In the genomic region with DNA sequence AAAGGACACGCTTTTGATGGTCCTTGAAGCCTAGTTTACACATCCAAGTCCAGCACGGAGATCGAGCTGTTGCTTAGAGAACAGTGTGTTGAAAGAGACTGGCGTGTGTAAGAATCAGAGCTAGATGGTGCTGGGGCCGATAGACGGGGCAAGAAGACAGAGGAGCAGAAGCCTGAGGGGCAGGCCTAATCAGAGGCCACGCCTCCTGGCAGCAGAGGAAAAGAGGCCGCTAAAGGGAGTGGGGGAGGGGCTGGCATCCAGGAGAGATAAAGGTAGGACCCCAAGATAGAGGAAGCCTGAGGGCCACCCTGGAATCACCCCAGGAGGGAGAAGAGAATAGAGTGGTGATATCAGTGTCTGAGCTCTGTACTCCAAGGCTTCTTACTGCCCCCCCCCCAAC, we compare ENCODE assay signal across 9 mouse cellular contexts. TPM values are rescaled to one million over a fixed set of nuclear protein-coding genes. Genes with fewer than 3 reads are reported as not detected.
DNase-seq lines count a peak whose midpoint lies in the region; ATAC-seq lines count a peak whose summit lies in the region.
"Had no signal": no experiment of that assay in that cellular context is flagged by ENCODE, and none has a peak within 500 bp of the region (broad histone marks: within the 10 kb centered on the region; RNA-seq: fewer than 3 reads in every experiment).

No protein-coding gene starts in this region.

- no peak overlapping the region for H3K4me2 ChIP-seq in hindbrain, embryonic 13.5 days
- H3K4me2 ChIP-seq in neural tube, embryonic 15.5 days: no peak overlapping the region

- 10% methylated on average over 8 of the region's 8 CpGs for WGBS in hindbrain, embryonic 13.5 days
- WGBS in neural tube, embryonic 15.5 days: 12% methylated on average over 8 of the region's 8 CpGs

- peak; percentile 67 for DNase-seq in embryo, embryonic 10.5 days (ENCODE audit: low spot score)
- DNase-seq in embryo, embryonic 10 days (ENCODE audit: low spot score): no peak
- peak; percentile 3 for DNase-seq in lung, postnatal 36 days
- DNase-seq in lung, postnatal 25 days (ENCODE audit: low spot score): no peak
- no peak for DNase-seq in gastrocnemius, postnatal 25 days
- DNase-seq in thymus, postnatal 25 days: no peak
- DNase-seq: right cerebral cortex, postnatal 25 days had no signal

- H3K4me3 ChIP-seq in hindbrain, embryonic 13.5 days: no peak overlapping the region
- no peak overlapping the region for H3K4me3 ChIP-seq in neural tube, embryonic 15.5 days (replicated peaks)

- no peak overlapping the region for H3K9ac ChIP-seq in hindbrain, embryonic 13.5 days
- no peak overlapping the region for H3K9ac ChIP-seq in neural tube, embryonic 15.5 days (replicated peaks)

- peaks cover 42% of the 10 kb centered on the region for H3K27me3 ChIP-seq in hindbrain, embryonic 13.5 days
- H3K27me3 ChIP-seq in neural tube, embryonic 15.5 days (replicated peaks): peaks cover 27% of the 10 kb centered on the region

- peak; percentile 11; the same call in 1 of the 2 replicates for ATAC-seq in hindbrain, embryonic 13.5 days (ENCODE audit: low FRiP score)
- 0 out of 2 replicates have a peak, but pooled peaks have one; percentile 2 for ATAC-seq in neural tube, embryonic 15.5 days (ENCODE audit: low FRiP score)

- H3K27ac ChIP-seq in hindbrain, embryonic 13.5 days: peak overlapping the region; percentile 58
- H3K27ac ChIP-seq in neural tube, embryonic 15.5 days (replicated peaks): no peak overlapping the region

- H3K4me1 ChIP-seq in hindbrain, embryonic 13.5 days (replicated peaks): peaks cover 38% of the 10 kb centered on the region
- peaks cover 32% of the 10 kb centered on the region for H3K4me1 ChIP-seq in neural tube, embryonic 15.5 days

- no peaks in the 10 kb centered on the region for H3K36me3 ChIP-seq in hindbrain, embryonic 13.5 days
- no peaks in the 10 kb centered on the region for H3K36me3 ChIP-seq in neural tube, embryonic 15.5 days

- no peaks in the 10 kb centered on the region for H3K9me3 ChIP-seq in hindbrain, embryonic 13.5 days
- no peaks in the 10 kb centered on the region for H3K9me3 ChIP-seq in neural tube, embryonic 15.5 days (replicated peaks)

RNA-seq across cellular contexts. Expression of gene Otub1, which starts 34.7 kb away (rescaled TPM):
- polyA plus RNA-seq in hindbrain, embryonic 13.5 days (2015; fragmentation: Nextera tagmentation; extraction: Ambion mirVana): 233 and 250 TPM in 2 replicates
- polyA plus RNA-seq in neural tube, embryonic 15.5 days (2015; fragmentation: Nextera tagmentation; extraction: Ambion mirVana): 226 and 235 TPM in 2 replicates
- total RNA-seq in gastrocnemius, postnatal 25 days (2021): 10 to 100 TPM; 48.4 to 48.5 TPM

RNA-seq across cellular contexts. Expression of gene Cox8a, which starts 46.0 kb away (rescaled TPM):
- polyA plus RNA-seq in hindbrain, embryonic 13.5 days (2015; fragmentation: Nextera tagmentation; extraction: Ambion mirVana): 881 and 924 TPM in 2 replicates
- 1,209 and 1,254 TPM in 2 replicates for polyA plus RNA-seq in neural tube, embryonic 15.5 days (2015; fragmentation: Nextera tagmentation; extraction: Ambion mirVana)
- 100 to 1,000 TPM; 101 to 120 TPM for total RNA-seq in gastrocnemius, postnatal 25 days (2021)

Comparison
In these comparisons a context has a peak if more than half of its experiments do, and no peak if none do; other contexts are left out.
1. DNase-seq: peak in embryo, embryonic 10.5 days (single experiment) and lung, postnatal 36 days (single experiment); none in embryo, embryonic 10 days (single experiment), lung, postnatal 25 days (single experiment), gastrocnemius, postnatal 25 days (single experiment) and thymus, postnatal 25 days (single experiment).